In the genomic region with DNA sequence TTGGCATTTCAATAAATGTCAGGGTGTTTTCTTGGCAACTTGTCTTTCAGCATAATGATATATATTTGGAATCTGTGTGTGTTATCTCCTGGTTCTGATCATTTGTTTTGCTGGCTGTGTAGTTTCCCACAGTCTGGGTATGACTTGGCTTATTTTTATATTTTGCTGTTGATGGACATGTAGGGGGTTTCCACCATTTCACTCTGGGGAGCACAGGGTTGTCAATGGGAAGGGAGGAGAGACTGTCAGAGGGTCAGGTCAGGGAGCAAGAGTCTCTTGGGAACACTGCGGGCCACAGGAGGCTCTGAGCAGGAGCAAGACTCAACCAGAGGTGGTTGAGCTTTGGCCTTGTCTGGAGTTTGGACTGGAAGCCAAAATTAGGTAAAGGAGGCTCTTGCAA, we compare ENCODE assay signal across 8 mouse cellular contexts. TPM values are rescaled to one million over a fixed set of nuclear protein-coding genes. Genes with fewer than 3 reads are reported as not detected.
"Had no signal": no experiment of that assay in that cellular context is flagged by ENCODE, and none has a peak within 500 bp of the region (broad histone marks: within the 10 kb centered on the region; RNA-seq: fewer than 3 reads in every experiment).

No protein-coding gene starts in this region.

- H3K9me3 ChIP-seq: limb, embryonic 15.5 days; liver, embryonic 13.5 days; midbrain, embryonic 13.5 days had no signal

- H3K27ac ChIP-seq: limb, embryonic 15.5 days; liver, embryonic 13.5 days; midbrain, embryonic 13.5 days had no signal

- H3K27me3 ChIP-seq: limb, embryonic 15.5 days; liver, embryonic 13.5 days; midbrain, embryonic 13.5 days had no signal

- H3K36me3 ChIP-seq: liver, embryonic 13.5 days had no signal

- H3K4me2 ChIP-seq: limb, embryonic 15.5 days; liver, embryonic 13.5 days; midbrain, embryonic 13.5 days had no signal

- DNase-seq: layer of hippocampus, adult 9-11 months; liver, embryonic 13.5 days; lung, adult 18-20 months; thymus, adult 2 months; thymus, postnatal 25 days had no signal

- H3K9ac ChIP-seq: limb, embryonic 15.5 days; liver, embryonic 13.5 days; midbrain, embryonic 13.5 days had no signal

- H3K4me3 ChIP-seq: limb, embryonic 15.5 days; liver, embryonic 13.5 days; midbrain, embryonic 13.5 days had no signal

RNA-seq across cellular contexts. Expression of a gene that starts 19.6 kb away (rescaled TPM):
- total RNA-seq: neutrophil, adult 5-6 weeks had no signal
